Comparison of ENCODE assay signal across 21 mouse cellular contexts in the genomic region with DNA sequence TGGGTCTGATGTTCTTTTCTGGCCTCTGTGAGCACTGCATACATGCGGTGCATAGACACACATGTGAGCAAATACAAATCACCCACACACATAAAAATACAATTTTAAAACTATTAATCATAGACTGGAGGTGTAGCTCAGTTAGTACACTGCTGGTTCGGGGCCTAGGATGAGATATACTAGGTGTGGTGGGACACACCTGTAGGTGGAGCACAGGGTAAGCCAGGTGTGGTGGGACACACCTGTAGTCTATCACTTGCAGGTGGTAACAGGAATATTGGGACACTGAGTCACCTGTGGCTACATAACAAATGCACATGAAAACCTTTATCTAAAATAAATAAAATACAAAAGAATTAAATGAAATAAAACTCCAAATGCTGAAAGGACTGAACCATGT.
A peak's percentile ranks its signal among the peaks of the same experiment; 100 is the strongest.
DNase-seq lines count a peak whose midpoint lies in the region; ATAC-seq and TF ChIP-seq lines count a peak whose summit lies in the region.
"Had no signal": no experiment of that assay in that cellular context is flagged by ENCODE, and none has a peak within 500 bp of the region (broad histone marks: within the 10 kb centered on the region; RNA-seq: fewer than 3 reads in every experiment).

No protein-coding gene starts in this region.

- no peak overlapping the region for H3K4me2 ChIP-seq in stomach, embryonic 16.5 days (ENCODE audit: low read depth, low read length)
- no peak overlapping the region for H3K4me2 ChIP-seq in stomach, postnatal 0 days (replicated peaks; ENCODE audit: low read depth)

- no peak for TF ChIP-seq EP300 in stomach, postnatal 0 days (optimal IDR thresholded peaks at IDR 0.05)

- H3K27ac ChIP-seq in olfactory bulb, adult 2 months (ENCODE audit: insufficient read depth, low read depth, low read length), result peak overlapping the region; percentile 77
- H3K27ac ChIP-seq in stomach, embryonic 16.5 days (ENCODE audit: low read length), result no peak overlapping the region
- H3K27ac ChIP-seq in stomach, postnatal 0 days (replicated peaks), result no peak overlapping the region

- no peak for TF ChIP-seq CTCF in olfactory bulb, adult 2 months (IDR thresholded peaks at IDR 0.05; ENCODE audit: insufficient read depth, low read depth, low read length)
- TF ChIP-seq CTCF in stomach, postnatal 0 days (IDR thresholded peaks at IDR 0.05; ENCODE audit: low read depth), result no peak

- no peak for DNase-seq in stomach, postnatal 0 days (ENCODE audit: low spot score)
- no peak for DNase-seq in ovary, adult 18-20 months (ENCODE audit: low spot score)
- no peak for DNase-seq in adrenal gland, postnatal 36 days
- DNase-seq in yolk sac, embryonic 10.5 days (ENCODE audit: low spot score), result no peak
- DNase-seq: adrenal gland, adult 2 months; adrenal gland, adult 8-10 months; adrenal gland, postnatal 10 days; adrenal gland, postnatal 14 days; adrenal gland, postnatal 25 days; B cell, adult 2 months; cerebellum, adult 11 months; cerebellum, adult 11-12 months; cerebellum, adult 18-20 months; cerebellum, adult 2 months had no signal

- H3K9ac ChIP-seq in stomach, embryonic 16.5 days (ENCODE audit: low read length), result no peak overlapping the region
- H3K9ac ChIP-seq in stomach, postnatal 0 days (ENCODE audit: low read length), result no peak overlapping the region

- no peak overlapping the region for H3K4me3 ChIP-seq in olfactory bulb, adult 2 months (ENCODE audit: insufficient read depth, low read depth, low read length)
- no peak overlapping the region for H3K4me3 ChIP-seq in stomach, embryonic 16.5 days (replicated peaks; ENCODE audit: low read length)
- H3K4me3 ChIP-seq in stomach, postnatal 0 days (ENCODE audit: low read depth, low read length), result no peak overlapping the region

- WGBS in olfactory bulb, adult 2 months, result 58% methylated on average over 2 of the region's 2 CpGs
- WGBS in stomach, embryonic 16.5 days, result 73% methylated on average over 2 of the region's 2 CpGs
- 68% methylated on average over 2 of the region's 2 CpGs for WGBS in stomach, postnatal 0 days

- 0 out of 2 replicates have a peak, but pooled peaks have one; percentile 62 for ATAC-seq in stomach, embryonic 16.5 days (ENCODE audit: insufficient read depth, low FRiP score)
- peak; percentile 60; the same call in 1 of the 2 replicates for ATAC-seq in stomach, postnatal 0 days (ENCODE audit: low FRiP score, low TSS enrichment)
- ATAC-seq: activated CD4-positive, CD25-positive, alpha-beta regulatory T cell, adult 4 months; CD4-positive, CD25-positive, alpha-beta regulatory T cell, adult 4 months; Patski had no signal

- peaks cover 33% of the 10 kb centered on the region for H3K4me1 ChIP-seq in olfactory bulb, adult 2 months (ENCODE audit: control insufficient read depth, insufficient read depth, low read length)
- H3K4me1 ChIP-seq in stomach, embryonic 16.5 days (ENCODE audit: control insufficient read depth, insufficient read depth, low read length), result no peaks in the 10 kb centered on the region; the same call in 1 of the 2 replicates
- no peaks in the 10 kb centered on the region for H3K4me1 ChIP-seq in stomach, postnatal 0 days (replicated peaks; ENCODE audit: control insufficient read depth, insufficient read depth)

- H3K36me3 ChIP-seq in stomach, embryonic 16.5 days (ENCODE audit: control insufficient read depth, insufficient read depth, low read length), result no peaks in the 10 kb centered on the region
- no peaks in the 10 kb centered on the region for H3K36me3 ChIP-seq in stomach, postnatal 0 days (ENCODE audit: control insufficient read depth, insufficient read depth, low read length)
- H3K36me3 ChIP-seq: G1E had no signal

- 0 out of 2 replicates have a peak, but pooled peaks cover 6% of the 10 kb centered on the region for H3K9me3 ChIP-seq in stomach, embryonic 16.5 days (replicated peaks; ENCODE audit: control insufficient read depth, low read length)
- no peaks in the 10 kb centered on the region for H3K9me3 ChIP-seq in stomach, postnatal 0 days (ENCODE audit: control insufficient read depth, low read length)
- H3K9me3 ChIP-seq: G1E had no signal

- TF ChIP-seq POLR2A in olfactory bulb, adult 2 months (IDR thresholded peaks at IDR 0.05; ENCODE audit: insufficient read depth, low read depth, low read length), result no peak

- no peaks in the 10 kb centered on the region for H3K27me3 ChIP-seq in stomach, embryonic 16.5 days (ENCODE audit: control insufficient read depth, insufficient read depth, low read length)
- H3K27me3 ChIP-seq in stomach, postnatal 0 days (ENCODE audit: control insufficient read depth, insufficient read depth, low read length), result no peaks in the 10 kb centered on the region
- H3K27me3 ChIP-seq: CH12.LX had no signal
